Mouse (Mus musculus) naive thymus-derived CD4-positive, alpha-beta T cell, adult 5 months (primary cell): ENCODE data around the gene Sat1. TPM values are rescaled to one million over a fixed set of nuclear protein-coding genes. Genes with fewer than 3 reads are reported as not detected.

Source experiments
- polyA plus RNA-seq: library from polyadenylated mRNA; unstranded; fragments of 100-300 nt; shearing (Covaris generic); gene quantifications from one replicate; pipeline ENCODE4 v1.2.1, GENCODE M21; 2017

Sat1 gene
- 344 TPM for polyA plus RNA-seq

DNA sequence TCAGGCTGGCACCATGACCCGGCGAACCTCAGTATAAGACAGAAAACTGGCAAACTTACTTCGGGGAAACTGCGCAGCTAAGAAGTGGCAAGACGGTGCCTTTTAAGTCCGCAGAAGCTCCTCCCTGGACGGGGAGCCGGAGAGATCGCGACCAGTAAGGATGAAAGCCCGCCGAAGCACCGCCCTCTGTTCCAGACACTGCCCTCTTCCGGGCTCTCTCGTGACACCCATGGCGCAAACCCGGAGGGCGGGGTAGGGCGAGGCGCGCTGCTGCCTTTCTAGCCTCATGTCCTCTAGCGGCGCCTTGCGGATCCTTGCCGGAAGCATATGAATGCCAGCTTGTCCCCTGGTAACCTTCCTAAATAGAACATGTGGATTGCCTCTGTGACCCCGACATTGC lies at the start of gene Sat1:
Sat1 (minus strand) TSS at position 179 of the 400 bp plus-strand sequence.

DNA sequence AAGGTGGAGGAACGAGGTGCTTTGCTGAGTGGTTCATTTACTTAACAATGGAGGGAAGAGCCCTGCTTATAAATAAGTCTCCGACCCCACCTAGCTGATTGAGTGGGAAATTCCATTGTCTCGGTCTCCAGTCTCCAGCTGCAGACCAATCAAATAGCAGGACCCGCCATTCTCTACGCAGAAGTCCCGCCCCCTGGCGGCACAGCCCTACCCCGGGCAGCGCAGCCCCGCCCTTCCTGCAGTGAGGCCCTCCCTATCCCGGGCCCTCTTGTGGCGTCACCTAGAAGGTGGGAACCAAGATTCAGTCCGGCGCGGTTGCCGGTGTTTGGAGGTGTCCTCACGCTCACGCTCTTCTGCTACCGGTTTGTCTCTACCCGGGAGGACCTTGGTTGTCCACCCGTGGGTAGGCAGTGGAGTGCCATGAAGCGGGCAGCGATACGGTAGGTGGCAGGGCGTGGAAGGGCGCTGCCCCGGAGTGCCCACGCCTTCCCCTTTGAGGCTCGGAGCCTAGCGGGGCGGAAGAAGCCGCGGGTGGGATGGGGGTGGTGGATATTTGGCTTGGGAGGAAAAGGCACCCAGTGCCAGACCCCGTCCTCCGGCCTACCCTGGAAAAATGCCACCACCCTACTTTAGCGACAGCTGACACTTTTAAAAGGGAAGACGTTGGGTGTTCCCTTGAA lies 46.1 kb upstream of the Sat1 start, which contains the start of gene Acot9:
Acot9 (plus strand) TSS at position 209 of the 680 bp plus-strand sequence.

Other genes with a start within 250 kb of the Sat1 start
- gene Magea8, start 220.6 kb downstream of the Sat1 start, polyA plus RNA-seq: not detected
- not detected for gene Magea5, start 153.3 kb downstream of the Sat1 start, polyA plus RNA-seq
- gene Magea1, start 126.7 kb downstream of the Sat1 start, polyA plus RNA-seq: not detected
- not detected for gene Magea2, start 122.8 kb downstream of the Sat1 start, polyA plus RNA-seq
- gene Cldn34b2, start 88.0 kb downstream of the Sat1 start, polyA plus RNA-seq: not detected
- 68.6 TPM for gene Acot9, start 46.0 kb upstream of the Sat1 start, polyA plus RNA-seq
- 17.8 TPM for gene Prdx4, start 124.3 kb upstream of the Sat1 start, polyA plus RNA-seq